Mouse (Mus musculus): ENCODE data around the gene Tmem260. TPM values are rescaled to one million over a fixed set of nuclear protein-coding genes. Genes with fewer than 3 reads are reported as not detected.
"Not testable (repeated sequence)": the region's sequence is repeated elsewhere in the genome, so short reads cannot be mapped to it uniquely, and the experiment has no call there.

The Tmem260 gene
- total and polyA plus RNA-seq, 3 experiments = 4.6 to 9.0 (median 5.2) TPM

DNA sequence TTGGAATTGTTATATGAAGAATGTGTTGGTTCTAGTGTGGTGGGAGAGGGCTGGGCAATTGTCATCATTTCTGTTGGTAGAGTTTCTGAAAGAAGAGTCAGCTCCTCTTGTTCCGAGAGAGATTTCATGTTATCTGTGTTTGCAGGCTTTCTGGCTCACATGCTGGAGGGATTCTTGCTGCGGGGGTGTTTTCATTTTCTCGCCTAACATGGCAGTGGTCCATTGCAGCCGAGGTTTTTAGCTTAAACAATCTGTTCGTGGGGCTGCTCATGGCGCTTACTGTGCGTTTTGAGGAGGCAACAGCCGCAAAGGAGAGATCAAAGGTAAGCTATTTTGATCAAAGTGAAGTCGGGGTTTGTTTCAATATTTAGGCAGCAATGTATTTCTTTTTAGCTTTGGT, 26.3 kb downstream of the Tmem260 start:
- Histone ChIP-seq H3K36me3 (replicated peaks in 1 of 2; ENCODE audit: control insufficient read depth in 1 of 2, insufficient read depth in 1 of 2, low read length in 1 of 2) (peaks cover 0 to 22% of the 10 kb centered on the region in 2 experiments), H3K27ac (ENCODE audit: insufficient read depth, low read depth) (no peak overlapping the region), H3K9me3 (replicated peaks; ENCODE audit: low read length) (peaks cover 10% of the 10 kb centered on the region), H3K79me2 (replicated peaks; ENCODE audit: control insufficient read depth, extremely low read depth, insufficient read depth, poor library complexity, severe bottlenecking) (no peaks in the 10 kb centered on the region), H3K9ac (ENCODE audit: insufficient read depth, low read depth) (no peak overlapping the region), H3K4me1 (ENCODE audit: control insufficient read depth in 1 of 2, insufficient read depth in 2 of 2) (no peaks in the 10 kb centered on the region), H3K4me3 (replicated peaks in 1 of 3; ENCODE audit: low read depth in 2 of 3, low read length in 2 of 3, poor library complexity in 1 of 3) (no peak overlapping the region), H3K27me3 (replicated peaks) (no peaks in the 10 kb centered on the region), H3K4me2 (ENCODE audit: insufficient read depth, low read depth, poor library complexity, severe bottlenecking) (no peak overlapping the region)
- TF ChIP-seq ELF1 (IDR thresholded peaks at IDR 0.05; ENCODE audit: low read depth, low read length) (no peak), ZNF384 (IDR thresholded peaks at IDR 0.05; ENCODE audit: low read depth, low read length) (no peak), USF2 (conservative IDR thresholded peaks at IDR 0.05; ENCODE audit: low read depth, low read length) (no peak), ETS1 (conservative IDR thresholded peaks at IDR 0.05; ENCODE audit: low read depth, low read length) (no peak), EP300 (IDR thresholded peaks at IDR 0.05; ENCODE audit: low read length) (no peak), KAT2A (IDR thresholded peaks at IDR 0.05; ENCODE audit: insufficient replicate concordance, low read length) (no peak), CHD1 (IDR thresholded peaks at IDR 0.05; ENCODE audit: low read depth, low read length) (no peak), CTCF (conservative IDR thresholded peaks at IDR 0.05 in 1 of 2, IDR thresholded peaks at IDR 0.05 in 1 of 2; ENCODE audit: low read depth in 2 of 2, low read length in 2 of 2) (no peak), CHD2 (IDR thresholded peaks at IDR 0.05; ENCODE audit: low read length) (no peak), MYC (IDR thresholded peaks at IDR 0.05; ENCODE audit: low read depth, low read length) (no peak), ZMIZ1 (IDR thresholded peaks at IDR 0.05; ENCODE audit: low read depth, low read length) (no peak), HCFC1 (IDR thresholded peaks at IDR 0.05; ENCODE audit: low read depth, low read length) (no peak), ZC3H11A (IDR thresholded peaks at IDR 0.05; ENCODE audit: low read depth, low read length) (no peak)
- dilution Hi-C loops (cut with MboI; ENCODE audit: extremely low pct_ligation_motif_present, extremely low pct_unique_long_range_greater_than_20kb, low sequenced_read_pairs) = no loop called here
- no peak for DNase-seq (ENCODE audit: extremely low read depth)
- in situ Hi-C loops (cut with MboI; ENCODE audit: low pct_ligation_motif_present, low pct_unique_long_range_greater_than_20kb, low sequenced_read_pairs) = no loop called here

GRCm38 (mm10) chr14:48475370-48475769, 29.4 kb downstream of the Tmem260 start:
- DNase-seq (ENCODE audit: extremely low read depth) = no peak
- Histone ChIP-seq H3K4me3 (replicated peaks in 1 of 3; ENCODE audit: low read depth in 2 of 3, low read length in 2 of 3, poor library complexity in 1 of 3) (no peak overlapping the region), H3K36me3 (replicated peaks in 1 of 2; ENCODE audit: control insufficient read depth in 1 of 2, insufficient read depth in 1 of 2, low read length in 1 of 2) (peaks cover 9 to 38% of the 10 kb centered on the region in 2 experiments), H3K4me1 (ENCODE audit: control insufficient read depth in 1 of 2, insufficient read depth in 2 of 2) (no peaks in the 10 kb centered on the region), H3K9ac (ENCODE audit: insufficient read depth, low read depth) (no peak overlapping the region), H3K9me3 (replicated peaks; ENCODE audit: low read length) (peaks cover 10% of the 10 kb centered on the region), H3K79me2 (replicated peaks; ENCODE audit: control insufficient read depth, extremely low read depth, insufficient read depth, poor library complexity, severe bottlenecking) (no peaks in the 10 kb centered on the region), H3K4me2 (ENCODE audit: insufficient read depth, low read depth, poor library complexity, severe bottlenecking) (no peak overlapping the region), H3K27ac (ENCODE audit: insufficient read depth, low read depth) (no peak overlapping the region), H3K27me3 (replicated peaks) (no peaks in the 10 kb centered on the region)
- TF ChIP-seq TCF12 (IDR thresholded peaks at IDR 0.05; ENCODE audit: low read depth, low read length) (0 out of 2 replicates have a peak, but pooled peaks have one; percentile 35), POLR2A (IDR thresholded peaks at IDR 0.05; ENCODE audit: low read depth, low read length) (no peak)
- in situ Hi-C loops (cut with MboI; ENCODE audit: low pct_ligation_motif_present, low pct_unique_long_range_greater_than_20kb, low sequenced_read_pairs) (no loop called here), dilution Hi-C loops (cut with MboI; ENCODE audit: extremely low pct_ligation_motif_present, extremely low pct_unique_long_range_greater_than_20kb, low sequenced_read_pairs) (no loop called here)

DNA sequence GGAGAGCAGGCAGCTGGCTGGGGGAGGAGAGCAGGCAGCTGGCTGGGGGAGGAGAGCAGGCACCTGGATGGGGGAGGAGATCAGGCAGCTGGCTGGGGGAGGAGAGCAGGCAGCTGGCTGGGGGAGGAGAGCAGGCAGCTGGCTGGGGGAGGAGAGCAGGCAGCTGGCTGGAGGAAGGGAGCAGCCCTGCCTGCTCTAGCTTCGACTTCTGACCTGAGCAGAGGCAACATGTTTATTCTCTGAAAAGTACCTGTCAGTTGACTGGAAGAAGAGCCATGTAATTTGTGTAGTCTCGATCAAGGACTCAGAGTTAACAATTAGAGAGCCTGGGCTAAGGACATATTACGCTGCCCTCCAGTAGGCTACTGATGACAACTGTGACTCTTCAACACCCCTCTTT, 29.9 kb downstream of the Tmem260 start:
- H3K4me3 ChIP-seq (replicated peaks in 1 of 3; ENCODE audit: low read depth in 2 of 3, low read length in 2 of 3, poor library complexity in 1 of 3); H3K27me3 ChIP-seq (replicated peaks); H3K79me2 ChIP-seq (replicated peaks; ENCODE audit: control insufficient read depth, extremely low read depth, insufficient read depth, poor library complexity, severe bottlenecking); dilution Hi-C loops (cut with MboI; ENCODE audit: extremely low pct_ligation_motif_present, extremely low pct_unique_long_range_greater_than_20kb, low sequenced_read_pairs); H3K4me1 ChIP-seq (ENCODE audit: control insufficient read depth in 1 of 2, insufficient read depth in 2 of 2); H3K4me2 ChIP-seq (ENCODE audit: insufficient read depth, low read depth, poor library complexity, severe bottlenecking); DNase-seq (ENCODE audit: extremely low read depth); H3K27ac ChIP-seq (ENCODE audit: insufficient read depth, low read depth); H3K9ac ChIP-seq (ENCODE audit: insufficient read depth, low read depth); in situ Hi-C loops (cut with MboI; ENCODE audit: low pct_ligation_motif_present, low pct_unique_long_range_greater_than_20kb, low sequenced_read_pairs); H3K9me3 ChIP-seq (replicated peaks; ENCODE audit: low read length): not testable (repeated sequence)
- peaks cover 9 to 36% of the 10 kb centered on the region in 2 experiments for H3K36me3 ChIP-seq (replicated peaks in 1 of 2; ENCODE audit: control insufficient read depth in 1 of 2, insufficient read depth in 1 of 2, low read length in 1 of 2)

Measured in CH12.LX (cell line).